Mouse (Mus musculus): Measurements from ENCODE around the gene Crot. TPM values are rescaled to one million over a fixed set of nuclear protein-coding genes. Genes with fewer than 3 reads are reported as not detected.
A peak's percentile ranks its signal among the peaks of the same experiment; 100 is the strongest.
"Not testable (repeated sequence)": the region's sequence is repeated elsewhere in the genome, so short reads cannot be mapped to it uniquely, and the experiment has no call there.

The Crot gene
- 10 to 100 TPM; 23.3 to 29.4 TPM for total RNA-seq (2021)

- peak; percentile 91 for DNase-seq (ENCODE audit: low spot score in 2 of 2)
- intact Hi-C loops (cut with DNase I): loop anchor here (5.0 kb wide), 2 partner anchors 105 to 575 kb away; partner anchors contain the start of genes Dbf4, Slc25a40 and Tmem243
These were observed at the start of gene Crot for GRCm38 (mm10) chr5:8996686-8997512. Gene Crot (minus strand): TSS chr5:8997324.

GRCm38 (mm10) chr5:9045904-9046303 lies 48.8 kb upstream of the Crot start:
- intact Hi-C loops (cut with DNase I): loop anchor here (10.0 kb wide), 1 partner anchor 561 kb away; no protein-coding TSS in a partner anchor
- DNase-seq (ENCODE audit: low spot score in 2 of 2): no peak

- DNase-seq (ENCODE audit: low spot score in 2 of 2): no peak
- intact Hi-C loops (cut with DNase I): loop anchor here (10.0 kb wide), 1 partner anchor 560 kb away; no protein-coding TSS in a partner anchor
These were observed 47.7 kb upstream of the Crot start for GRCm38 (mm10) chr5:9044821-9045220.

- intact Hi-C loops (cut with DNase I): loop anchor here (10.0 kb wide), 1 partner anchor 559 kb away; no protein-coding TSS in a partner anchor
- no peak for DNase-seq (ENCODE audit: low spot score in 2 of 2)
These were observed 46.6 kb upstream of the Crot start for GRCm38 (mm10) chr5:9043582-9044267.

GRCm38 (mm10) chr5:9042721-9043416 lies 45.7 kb upstream of the Crot start:
- intact Hi-C loops (cut with DNase I): loop anchor here (10.0 kb wide), 1 partner anchor 558 kb away; no protein-coding TSS in a partner anchor
- no peak for DNase-seq (ENCODE audit: low spot score in 2 of 2)

- DNase-seq (ENCODE audit: low spot score in 2 of 2): no peak
- intact Hi-C loops (cut with DNase I): loop anchor here (10.0 kb wide), 1 partner anchor 556 kb away; no protein-coding TSS in a partner anchor
These were observed 43.6 kb upstream of the Crot start for GRCm38 (mm10) chr5:9040665-9041215.

- intact Hi-C loops (cut with DNase I): loop anchor here (10.0 kb wide), 1 partner anchor 555 kb away; no protein-coding TSS in a partner anchor
- DNase-seq (ENCODE audit: low spot score in 2 of 2): no peak
These were observed 42.9 kb upstream of the Crot start for GRCm38 (mm10) chr5:9039978-9040377.

- intact Hi-C loops (cut with DNase I): no loop called here
These were observed 40.2 kb upstream of the Crot start for GRCm38 (mm10) chr5:9037292-9037691.

GRCm38 (mm10) chr5:9035457-9035856 lies 38.3 kb upstream of the Crot start:
- intact Hi-C loops (cut with DNase I): no loop called here
- no peak for DNase-seq (ENCODE audit: low spot score in 2 of 2)

More at GRCm38 (mm10) chr5:9037292-9037691, 40.2 kb upstream of the Crot start:
- no peak for DNase-seq (ENCODE audit: low spot score in 2 of 2)

- DNase-seq (ENCODE audit: low spot score in 2 of 2): no peak
- intact Hi-C loops (cut with DNase I): no loop called here
These were observed 37.4 kb upstream of the Crot start for GRCm38 (mm10) chr5:9034535-9034934.

GRCm38 (mm10) chr5:9033843-9034242 lies 36.7 kb upstream of the Crot start:
- no peak for DNase-seq (ENCODE audit: low spot score in 2 of 2)
- intact Hi-C loops (cut with DNase I): no loop called here

- intact Hi-C loops (cut with DNase I): no loop called here
- DNase-seq (ENCODE audit: low spot score in 2 of 2): no peak
These were observed 35.5 kb upstream of the Crot start for GRCm38 (mm10) chr5:9032641-9033040.

- no peak for DNase-seq (ENCODE audit: low spot score in 2 of 2)
- intact Hi-C loops (cut with DNase I): no loop called here
These were observed 35.0 kb upstream of the Crot start for GRCm38 (mm10) chr5:9032101-9032590.

- intact Hi-C loops (cut with DNase I): no loop called here
- no peak for DNase-seq (ENCODE audit: low spot score in 2 of 2)
These were observed 31.2 kb upstream of the Crot start for GRCm38 (mm10) chr5:9028266-9028841.

- intact Hi-C loops (cut with DNase I): no loop called here
- DNase-seq (ENCODE audit: low spot score in 2 of 2): no peak
These were observed 18.2 kb upstream of the Crot start for GRCm38 (mm10) chr5:9015352-9015751.

GRCm38 (mm10) chr5:9014774-9015173 lies 17.6 kb upstream of the Crot start:
- intact Hi-C loops (cut with DNase I): no loop called here
- DNase-seq (ENCODE audit: low spot score in 2 of 2): no peak

- no peak for DNase-seq (ENCODE audit: low spot score in 2 of 2)
- intact Hi-C loops (cut with DNase I): no loop called here
These were observed 14.2 kb upstream of the Crot start for GRCm38 (mm10) chr5:9011374-9011773.

- intact Hi-C loops (cut with DNase I): no loop called here
- DNase-seq (ENCODE audit: low spot score in 2 of 2): no peak
These were observed 13.0 kb upstream of the Crot start for GRCm38 (mm10) chr5:9010166-9010565.

GRCm38 (mm10) chr5:9006585-9006984 lies 9.5 kb upstream of the Crot start:
- DNase-seq (ENCODE audit: low spot score in 2 of 2); intact Hi-C loops (cut with DNase I): not testable (repeated sequence)
